Mouse (Mus musculus) lung, adult 2 months (tissue): ENCODE data around the gene Fxyd2.

ENCODE experiments used
- CTCF ChIP-seq: fragments of 200-500 bp; IDR thresholded peaks from 2 replicates; pipeline ENCODE4 v1.5.1; 2011; ENCODE audit warnings: mild to moderate bottlenecking, low read length, control low read depth; ENCODE audit not compliant: insufficient read depth
- POLR2A ChIP-seq: fragments of 200-500 bp; IDR thresholded peaks from 2 replicates; pipeline ENCODE4 v1.6.1; 2011; ENCODE audit warnings: low read depth, mild to moderate bottlenecking, control low read depth, low read length, borderline replicate concordance; ENCODE audit errors: extremely low read depth

DNA sequence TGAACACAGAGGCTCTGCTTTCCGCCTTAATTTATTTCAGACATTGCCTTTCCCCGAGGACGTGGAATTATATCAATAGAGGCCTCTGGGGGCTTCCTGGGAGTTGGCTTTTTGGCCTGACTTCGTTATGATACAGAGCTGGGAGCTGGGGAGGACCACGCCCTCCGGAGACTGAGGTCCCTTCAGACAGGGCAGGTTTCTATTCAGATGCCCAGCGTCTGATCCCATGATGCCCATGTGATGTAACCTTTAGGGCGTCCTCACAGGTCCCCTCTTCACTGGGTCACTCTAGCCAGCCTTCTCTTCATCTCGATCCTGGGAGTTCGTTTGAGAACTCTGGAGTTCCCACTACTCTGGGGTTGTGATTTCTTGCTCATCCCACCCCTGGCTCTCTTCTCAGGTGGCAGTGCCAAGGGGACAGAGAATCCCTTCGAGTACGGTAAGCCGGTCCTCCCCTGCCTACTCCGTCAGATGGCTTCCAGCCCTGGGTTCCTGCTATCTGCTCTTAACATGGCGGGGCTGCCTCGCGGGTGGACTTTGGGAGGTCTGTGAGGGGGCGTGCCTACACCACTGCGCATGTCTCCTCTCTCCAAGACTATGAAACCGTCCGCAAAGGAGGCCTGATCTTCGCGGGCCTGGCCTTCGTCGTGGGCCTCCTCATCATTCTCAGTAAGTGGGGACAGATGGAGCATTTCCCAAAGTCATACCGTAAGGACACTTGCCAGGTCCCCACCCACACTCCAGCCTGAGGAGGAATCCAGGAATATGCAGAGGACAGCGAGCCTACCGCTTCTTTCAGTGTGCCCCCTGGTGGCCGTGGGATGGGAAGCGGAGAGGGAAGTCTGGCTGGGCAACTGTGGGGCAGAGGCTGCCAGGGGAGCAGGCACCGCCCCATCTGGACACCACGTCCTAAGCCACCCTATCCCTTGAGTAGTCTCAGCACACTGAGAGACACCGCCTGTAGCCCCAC is 8.5 kb downstream of the Fxyd2 start:
- TF ChIP-seq CTCF (peak; percentile 66), POLR2A (no peak)
